Mouse (Mus musculus): ENCODE measurements around the gene Xrcc4. TPM values are rescaled to one million over a fixed set of nuclear protein-coding genes. Genes with fewer than 3 reads are reported as not detected.

Xrcc4 gene
- total RNA-seq, 2 experiments from 2014 or later, result 13.3 to 16.2 TPM

DNA sequence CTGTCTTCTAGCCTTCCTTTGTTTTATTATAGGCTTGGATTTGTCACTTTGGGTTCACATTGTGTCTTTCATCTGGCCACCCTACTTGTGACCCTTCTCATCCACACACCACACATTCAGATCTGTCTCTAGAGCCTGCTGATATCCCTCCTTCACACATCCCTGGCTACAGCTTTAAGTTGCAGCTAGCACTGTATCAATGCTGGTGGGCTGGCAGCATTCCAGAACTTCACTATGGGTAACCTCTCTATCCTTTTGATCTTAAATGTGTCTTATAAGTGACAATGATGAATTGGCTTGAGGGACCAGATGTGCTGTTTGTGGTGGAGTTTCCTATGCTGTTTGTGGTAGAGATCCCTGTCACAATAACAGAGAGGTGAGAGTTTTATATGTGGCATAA lies 120.7 kb downstream of the Xrcc4 start:
- DNase-seq (ENCODE audit: low spot score in 2 of 2), result no peak

DNA sequence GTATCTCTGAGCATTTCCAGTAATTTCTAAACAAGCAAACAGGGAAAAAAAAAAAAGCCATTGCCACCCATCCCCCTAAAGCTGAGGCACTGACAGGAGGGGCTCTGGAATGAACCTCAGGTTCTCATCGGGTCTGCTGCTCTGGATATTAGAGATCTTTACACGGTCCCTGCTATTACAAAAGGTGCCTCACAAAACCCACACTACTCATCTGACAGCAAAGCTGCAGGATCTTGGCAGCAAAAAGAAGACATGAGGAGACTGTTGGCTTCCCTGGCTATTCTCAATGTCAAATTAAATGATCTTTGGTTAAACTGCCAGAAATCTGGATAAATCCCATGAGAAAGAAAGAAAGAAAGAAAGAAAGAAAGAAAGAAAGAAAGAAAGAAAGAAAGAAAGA lies 145.1 kb downstream of the Xrcc4 start:
- no peak for DNase-seq (ENCODE audit: low spot score in 2 of 2)

DNA sequence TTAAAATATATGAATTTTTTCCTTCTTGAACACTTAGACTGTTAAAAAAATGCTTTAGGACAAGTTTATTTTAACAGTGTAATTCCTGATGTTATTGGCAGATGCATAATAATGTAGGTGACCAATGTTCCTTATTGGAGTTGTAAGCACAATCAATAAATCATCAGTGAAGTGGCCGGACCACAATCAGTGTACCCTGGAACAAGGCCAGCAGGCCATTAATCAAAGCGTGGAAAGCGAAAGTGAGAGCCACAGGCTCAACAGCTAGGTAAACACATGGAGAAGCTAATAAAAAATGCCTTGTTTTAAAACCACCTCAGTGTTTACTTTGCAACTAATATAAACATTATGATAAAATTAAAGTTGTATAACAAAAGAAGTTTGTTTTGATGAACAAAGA lies 159.9 kb downstream of the Xrcc4 start:
- DNase-seq (ENCODE audit: low spot score in 2 of 2), result no peak

DNA sequence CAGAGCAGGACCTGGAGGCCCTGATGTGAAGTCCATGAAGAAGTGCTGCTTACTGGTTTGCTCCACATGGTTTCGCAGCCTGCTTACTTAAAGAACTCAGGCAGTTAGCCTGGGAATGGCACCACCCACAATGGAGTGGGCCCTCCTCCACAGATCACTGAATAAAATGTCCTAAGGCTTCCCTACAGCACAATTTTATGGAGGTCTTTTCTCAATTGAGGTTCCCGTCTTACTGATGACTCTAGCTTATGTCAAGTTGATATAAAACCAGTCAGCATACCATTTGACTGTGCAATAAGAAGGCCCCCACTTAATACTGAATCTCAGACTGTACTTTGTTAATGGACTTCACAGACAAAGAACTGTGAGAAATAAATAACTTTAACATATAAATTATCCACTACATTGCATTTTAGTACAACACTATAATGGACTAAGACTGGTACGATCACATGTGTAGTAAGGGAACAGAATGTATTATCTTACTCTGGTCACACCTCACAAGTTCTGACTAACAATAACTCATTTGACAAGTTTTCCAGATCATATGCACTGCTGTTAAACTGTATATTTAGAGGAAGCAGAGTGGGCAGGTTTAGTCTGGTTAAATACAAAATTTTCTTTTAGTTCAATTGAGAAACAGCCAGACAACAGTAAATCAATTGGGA lies 170.5 kb downstream of the Xrcc4 start:
- DNase-seq (ENCODE audit: low spot score in 2 of 2), result no peak

DNA sequence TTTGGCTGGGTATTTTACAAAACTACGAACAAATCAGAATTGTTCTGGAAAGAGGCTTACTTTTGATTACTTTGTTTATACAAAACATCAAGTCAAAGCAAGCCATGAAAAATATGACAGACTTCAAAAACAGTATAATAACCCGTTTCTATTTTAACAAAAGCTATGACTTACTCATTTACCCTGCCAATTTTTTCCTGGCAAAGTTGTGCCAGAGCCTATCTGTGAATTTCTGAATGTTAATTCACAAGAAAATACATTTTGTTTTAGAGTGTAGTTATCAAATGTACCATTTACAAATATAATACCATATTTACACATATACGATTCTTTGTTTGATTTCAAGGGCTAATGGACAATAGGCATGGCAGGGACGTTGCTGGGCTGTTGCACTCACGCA lies 175.1 kb downstream of the Xrcc4 start:
- DNase-seq (ENCODE audit: low spot score in 2 of 2), result no peak

DNA sequence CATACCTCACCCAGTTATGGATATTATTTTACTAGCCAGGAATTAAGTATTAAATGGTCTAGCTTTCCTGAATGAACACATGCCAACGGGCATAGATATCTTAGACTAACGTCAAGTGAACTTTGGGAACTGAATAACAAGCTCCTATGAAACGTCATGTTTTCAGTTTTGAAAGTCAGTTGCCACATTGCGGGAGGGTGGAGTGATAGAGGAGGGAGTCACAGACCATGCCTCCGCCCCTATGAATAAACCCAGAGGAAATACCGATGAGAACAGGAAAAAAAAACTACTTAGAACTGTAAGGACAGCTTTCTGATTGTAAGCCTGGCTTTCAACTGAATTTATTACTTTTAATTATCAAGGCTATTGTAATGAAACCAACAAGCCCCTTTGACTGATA lies 175.5 kb downstream of the Xrcc4 start:
- DNase-seq (ENCODE audit: low spot score in 2 of 2), result no peak

DNA sequence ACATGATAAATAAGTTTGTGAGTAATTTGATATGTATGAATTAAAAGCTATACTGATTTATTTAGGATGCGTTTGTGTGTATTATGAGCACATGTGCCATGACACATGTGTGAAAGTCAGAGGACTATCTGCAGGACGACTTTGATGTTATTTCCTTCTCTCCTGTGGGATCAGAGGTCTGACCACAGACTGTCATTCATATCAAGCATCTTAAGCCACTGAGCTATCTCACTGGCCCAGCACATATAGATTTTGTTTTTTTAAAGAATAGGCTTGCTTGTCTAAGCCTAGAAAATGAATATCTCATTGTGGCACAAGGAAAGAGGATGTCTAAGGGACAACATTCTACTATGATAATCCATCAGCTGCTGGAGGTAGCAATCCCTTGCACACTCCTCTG lies 183.3 kb downstream of the Xrcc4 start:
- DNase-seq (ENCODE audit: low spot score in 2 of 2), result no peak

DNA sequence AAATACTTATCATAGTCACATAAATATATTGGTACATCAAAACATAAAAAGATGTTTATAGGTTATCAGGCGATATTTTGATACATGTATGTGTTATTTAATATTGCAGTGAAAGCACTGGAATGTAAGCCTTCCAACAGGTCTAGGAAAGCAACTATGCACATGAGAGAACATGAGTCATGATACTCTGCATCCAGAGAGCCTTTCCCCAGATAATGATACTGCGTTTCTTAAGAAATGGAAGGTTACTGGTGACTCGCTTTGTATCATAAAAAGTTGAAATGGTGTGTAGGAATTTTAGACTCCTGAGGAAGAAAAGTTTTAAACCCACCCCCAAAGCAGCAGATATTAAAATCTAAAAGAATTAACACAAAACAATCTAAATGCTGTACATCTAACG lies 190.3 kb downstream of the Xrcc4 start:
- no peak for DNase-seq (ENCODE audit: low spot score in 2 of 2)

DNA sequence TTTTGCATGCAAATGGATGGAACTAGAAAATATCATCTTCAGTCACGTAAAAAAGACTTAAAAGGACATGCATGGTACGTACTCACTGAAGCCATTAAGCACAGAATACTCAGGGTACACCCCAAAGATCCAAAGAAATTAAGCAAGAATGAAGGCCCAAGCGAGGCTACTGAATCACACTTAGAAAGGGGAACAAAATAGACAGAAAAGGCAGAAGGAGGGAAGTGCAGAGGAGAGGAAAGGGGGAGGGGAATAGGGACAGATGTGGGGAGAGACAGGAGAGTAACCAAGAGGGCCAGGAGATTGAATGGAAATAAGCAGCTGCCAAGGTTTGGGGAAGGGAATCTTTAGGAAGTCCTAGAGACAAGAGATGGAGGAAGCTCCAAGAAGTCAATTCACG lies 197.3 kb downstream of the Xrcc4 start:
- no peak for DNase-seq (ENCODE audit: low spot score in 2 of 2)

DNA sequence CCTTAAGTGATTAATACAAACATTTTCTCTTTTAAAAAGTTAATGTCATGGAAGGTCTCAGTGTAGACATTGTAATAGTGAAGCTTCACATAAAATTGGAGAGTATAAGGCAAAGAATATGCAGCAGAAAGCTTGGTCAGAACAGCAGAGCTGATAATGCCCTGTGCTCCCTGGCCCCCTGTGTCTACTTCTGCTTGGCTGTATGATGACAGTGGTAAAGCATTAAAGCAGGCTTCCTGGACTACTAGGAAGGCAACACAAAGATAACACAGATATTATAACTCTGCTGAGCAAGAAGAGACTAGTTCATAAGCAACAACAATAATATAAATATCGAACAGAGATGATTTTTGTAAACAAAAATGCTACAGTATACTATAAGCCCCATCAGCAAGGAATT lies 199.2 kb downstream of the Xrcc4 start:
- no peak for DNase-seq (ENCODE audit: low spot score in 2 of 2)

DNA sequence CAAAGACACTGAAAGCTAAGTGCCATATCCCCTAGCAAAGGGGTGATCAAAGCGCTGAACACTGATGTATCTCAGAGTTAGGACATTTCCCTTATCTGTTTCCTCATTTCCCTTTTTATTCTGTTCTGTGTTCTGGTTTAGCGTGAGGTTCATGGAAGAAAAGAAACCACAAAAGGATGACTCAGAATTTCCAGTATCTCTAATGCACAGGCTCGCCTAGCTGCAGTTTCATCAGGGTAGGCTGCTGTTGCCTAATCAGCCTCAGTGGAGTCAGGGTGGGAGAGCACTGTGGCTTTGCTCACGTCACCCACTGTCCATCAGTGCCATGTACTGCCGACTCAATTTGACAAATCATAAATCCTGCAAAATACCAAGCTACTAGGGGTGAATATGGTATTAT lies 200.3 kb downstream of the Xrcc4 start:
- DNase-seq (ENCODE audit: low spot score in 2 of 2), result no peak

DNA sequence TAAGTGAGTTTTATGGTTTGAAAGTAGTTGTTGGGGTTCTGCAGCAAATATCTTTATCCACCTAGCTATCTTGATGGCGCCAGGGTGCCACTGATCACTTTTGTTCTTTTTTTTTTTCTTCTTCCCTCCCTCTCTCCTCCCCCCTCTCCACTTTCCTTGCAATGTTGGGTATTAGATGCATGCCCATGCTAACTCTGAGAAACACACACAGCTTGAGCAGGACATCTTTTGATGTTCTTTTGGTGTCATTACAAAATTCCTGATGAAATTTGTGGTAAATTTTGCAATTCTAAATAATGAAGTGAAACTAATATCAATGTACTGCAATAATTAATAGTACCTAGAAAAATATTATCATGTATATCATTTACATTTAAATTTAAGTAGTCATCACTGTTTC lies 205.9 kb downstream of the Xrcc4 start:
- DNase-seq (ENCODE audit: low spot score in 2 of 2), result no peak

DNA sequence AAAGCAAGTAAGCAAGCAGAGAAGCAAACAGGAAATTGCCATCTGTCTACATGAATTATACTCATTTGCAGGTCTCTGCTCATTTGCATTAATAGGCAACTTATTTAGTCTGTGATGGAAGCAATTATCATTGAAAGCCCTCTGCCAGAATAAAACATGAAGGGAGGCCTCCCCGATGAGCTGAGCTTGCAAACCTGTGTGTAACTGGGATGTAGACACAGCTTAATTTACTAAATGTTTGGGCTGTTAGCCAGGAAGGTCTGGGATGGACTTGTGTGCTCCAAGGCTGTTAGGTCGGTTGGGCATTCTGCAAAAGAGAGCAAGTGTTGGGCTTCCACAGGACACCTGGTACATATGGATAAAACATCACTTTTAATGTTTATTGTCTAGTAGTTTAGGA lies 208.1 kb downstream of the Xrcc4 start:
- no peak for DNase-seq (ENCODE audit: low spot score in 2 of 2)

DNA sequence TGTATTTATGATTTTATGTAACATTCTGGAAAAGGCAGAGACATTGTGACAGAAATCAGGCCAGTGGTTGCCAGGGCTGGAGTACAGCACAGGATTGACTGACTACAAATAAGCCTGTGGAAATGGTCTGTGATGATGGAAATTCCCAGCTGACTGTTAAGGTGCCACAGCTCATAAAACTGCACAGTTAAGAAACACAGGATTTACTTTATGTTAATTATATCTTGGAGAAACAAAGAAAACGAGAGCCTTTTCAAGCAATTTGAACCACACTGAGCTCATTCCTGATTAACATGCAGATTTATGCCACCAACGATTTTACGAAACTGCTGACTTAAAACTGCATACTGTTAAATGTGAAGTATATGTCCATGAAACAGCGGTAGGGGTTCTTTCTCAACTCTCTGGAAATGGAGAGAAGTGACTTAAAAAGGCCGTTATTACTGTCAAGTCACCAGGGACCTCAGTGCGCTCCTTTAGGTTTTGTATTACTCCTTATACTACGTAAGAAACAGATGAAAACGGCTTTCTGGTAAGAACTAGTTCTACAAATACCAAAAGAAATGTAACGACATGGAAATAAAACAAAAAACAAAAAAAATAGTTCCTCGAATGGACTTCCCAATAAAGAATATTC lies 210.5 kb downstream of the Xrcc4 start:
- DNase-seq (ENCODE audit: low spot score in 2 of 2), result peak; percentile 11 to 37

DNA sequence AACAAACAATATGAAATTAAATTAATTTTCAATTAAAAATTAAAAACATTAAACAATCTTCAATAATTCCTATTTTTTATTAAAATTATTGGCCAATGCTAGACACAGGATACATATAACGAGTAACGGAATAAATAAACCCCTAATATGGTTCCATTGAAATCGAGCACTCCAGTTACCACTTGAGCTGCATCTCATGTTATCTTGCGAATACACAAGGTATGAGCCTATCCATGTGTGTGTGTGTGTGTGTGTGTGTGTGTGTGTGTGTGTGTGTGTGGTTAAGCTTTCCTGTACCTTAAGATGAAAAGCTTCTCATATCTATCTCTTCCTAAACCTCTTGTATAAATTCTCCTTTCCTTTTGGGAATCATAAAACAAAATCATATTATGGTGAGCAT lies 213.9 kb downstream of the Xrcc4 start:
- no peak for DNase-seq (ENCODE audit: low spot score in 2 of 2)

DNA sequence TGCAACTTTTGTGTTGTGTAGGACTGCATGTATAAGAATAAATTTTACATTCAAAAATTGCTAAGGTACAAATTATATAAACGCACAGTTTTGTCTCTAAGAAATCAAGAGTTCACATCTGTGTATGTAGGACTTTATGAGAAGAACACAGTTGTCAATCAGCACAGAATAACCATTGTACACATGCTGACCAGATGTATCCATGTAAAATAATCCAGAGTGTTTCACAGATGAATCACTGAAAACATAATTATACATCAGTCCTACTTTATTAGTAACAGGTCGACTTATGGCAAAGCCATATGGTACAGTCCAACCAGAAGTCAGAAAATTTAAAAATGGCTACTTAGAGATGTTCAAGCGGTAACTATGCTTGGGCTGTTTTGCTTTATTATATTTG lies 216.7 kb downstream of the Xrcc4 start:
- no peak for DNase-seq (ENCODE audit: low spot score in 2 of 2)

DNA sequence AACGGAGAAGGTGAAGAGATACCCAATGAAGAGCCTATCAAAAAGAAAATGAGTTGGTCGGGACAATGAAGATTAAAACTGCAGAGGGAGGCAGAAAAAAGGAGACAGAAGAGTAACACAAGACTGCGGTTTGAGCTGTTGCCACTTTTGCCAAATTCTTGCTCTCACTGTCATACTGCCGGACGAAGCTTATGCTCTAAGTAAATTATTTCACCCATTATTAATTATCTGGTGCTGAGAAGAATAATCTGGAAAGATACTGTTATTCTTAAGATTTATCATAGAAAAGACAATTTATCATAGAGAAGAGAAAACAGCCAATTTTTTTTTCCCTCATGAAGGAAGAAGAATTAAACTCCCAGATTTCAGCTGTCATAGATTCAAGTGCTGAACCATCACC lies 235.3 kb downstream of the Xrcc4 start:
- no peak for DNase-seq (ENCODE audit: low spot score in 2 of 2)

DNA sequence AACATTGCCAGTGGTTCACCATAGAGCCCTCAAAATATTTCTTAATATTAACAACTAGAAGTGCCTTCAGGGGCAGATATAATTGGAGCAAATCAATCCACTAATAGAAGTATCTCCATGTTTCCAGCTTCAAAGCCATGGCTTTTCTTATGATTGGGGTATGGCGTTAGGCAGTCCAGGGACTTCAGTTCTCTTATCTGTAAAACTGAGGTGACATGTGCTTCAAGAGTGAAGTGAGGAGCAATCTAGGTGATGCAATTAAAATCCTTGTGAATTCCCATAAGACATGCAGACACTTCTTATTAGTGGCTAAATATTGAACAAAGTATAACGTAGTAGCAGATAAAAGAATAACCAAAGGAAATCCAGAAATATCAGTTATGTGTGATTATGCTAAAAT lies 238.7 kb downstream of the Xrcc4 start:
- DNase-seq (ENCODE audit: low spot score in 2 of 2), result no peak

DNA sequence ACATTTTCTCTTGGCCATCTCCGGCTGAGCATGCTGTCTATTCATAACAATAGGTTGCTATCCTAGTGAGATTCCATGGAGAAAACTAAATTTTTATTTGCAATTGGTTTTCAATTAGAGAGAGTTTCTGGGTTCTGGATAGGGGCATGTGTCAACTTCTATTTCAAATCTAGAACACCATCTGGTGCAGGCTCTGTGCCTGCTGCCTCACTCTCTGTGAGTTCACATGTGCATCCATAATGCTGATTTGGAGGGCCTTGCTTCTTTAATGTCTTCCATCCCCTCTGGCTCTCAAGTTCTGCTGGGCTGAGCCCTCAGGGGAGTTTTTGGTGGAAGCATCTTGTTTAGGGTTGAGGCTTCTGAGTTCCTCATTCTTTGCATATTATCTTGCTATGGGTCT lies 239.5 kb downstream of the Xrcc4 start:
- DNase-seq (ENCODE audit: low spot score in 2 of 2), result peak in 1 of 2 experiments; percentile 2

DNA sequence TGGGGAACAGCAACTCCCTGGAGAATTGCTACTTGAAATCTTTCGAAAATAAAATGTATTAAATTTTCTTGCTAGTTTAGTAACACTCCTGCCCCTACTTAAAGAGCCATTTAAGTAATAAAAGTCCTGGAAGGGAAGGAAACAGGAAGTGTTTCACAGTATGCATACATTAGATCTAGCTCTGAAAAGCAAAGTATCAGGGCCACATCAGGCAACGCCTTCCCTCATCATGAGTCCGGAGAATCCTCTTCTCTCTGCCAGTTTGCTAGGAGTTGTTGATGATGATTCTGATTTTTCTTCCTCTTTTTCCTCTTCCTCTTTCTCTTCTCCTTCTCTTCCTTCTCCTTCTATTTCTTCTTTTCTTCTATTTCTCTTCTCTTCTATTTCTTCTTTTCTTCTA lies 250.8 kb downstream of the Xrcc4 start:
- DNase-seq (ENCODE audit: low spot score in 2 of 2), result no peak

DNA sequence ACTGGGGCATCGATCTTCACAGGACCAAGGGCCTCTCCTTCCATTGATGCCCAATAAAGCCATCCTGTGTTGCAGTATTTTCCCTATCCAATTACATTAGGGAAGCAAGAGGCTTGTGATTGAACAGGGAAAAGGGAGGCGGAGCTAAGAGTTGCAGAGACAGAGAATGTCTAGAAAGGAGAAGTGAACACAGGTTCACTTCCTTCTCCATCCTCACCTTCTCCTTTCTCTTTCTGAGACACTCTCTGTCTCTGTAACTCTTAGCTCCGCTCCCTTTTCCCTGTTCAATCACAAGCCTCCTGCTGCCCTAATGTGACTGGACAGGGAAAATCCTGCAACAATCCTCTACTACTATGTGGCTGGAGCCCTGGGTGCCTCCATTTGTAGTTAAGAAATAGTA lies 254.9 kb downstream of the Xrcc4 start:
- DNase-seq (ENCODE audit: low spot score in 2 of 2), result no peak

DNA sequence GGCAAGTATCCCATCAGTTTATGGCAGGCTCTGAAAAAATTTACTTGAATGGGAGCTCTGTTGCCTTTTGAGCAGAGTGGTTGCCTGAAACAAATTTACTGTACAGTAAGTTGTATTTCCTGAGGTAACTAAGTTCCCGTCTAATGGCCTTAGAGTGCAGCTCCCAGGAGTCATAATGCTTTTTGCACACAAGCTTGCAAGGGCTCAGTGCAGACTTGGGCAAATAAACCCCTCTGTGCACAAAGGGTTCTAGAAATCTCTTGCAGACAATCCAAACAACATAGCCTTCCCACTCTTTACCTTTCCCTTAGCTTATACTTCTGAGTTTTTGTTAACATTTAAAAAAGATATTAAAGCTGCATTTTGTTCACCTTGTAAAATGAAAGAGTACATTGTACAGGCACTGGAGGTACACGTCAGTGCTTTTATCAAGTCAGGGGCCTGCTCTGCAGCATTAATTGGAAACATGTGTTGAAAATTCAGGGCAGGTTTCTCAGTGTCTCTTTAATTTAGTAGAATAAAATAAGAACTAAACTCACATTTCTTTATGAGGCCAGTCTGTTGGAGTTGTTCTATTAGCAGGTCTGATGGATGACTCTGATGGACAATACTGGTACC lies 256.2 kb downstream of the Xrcc4 start:
- no peak for DNase-seq (ENCODE audit: low spot score in 2 of 2)

DNA sequence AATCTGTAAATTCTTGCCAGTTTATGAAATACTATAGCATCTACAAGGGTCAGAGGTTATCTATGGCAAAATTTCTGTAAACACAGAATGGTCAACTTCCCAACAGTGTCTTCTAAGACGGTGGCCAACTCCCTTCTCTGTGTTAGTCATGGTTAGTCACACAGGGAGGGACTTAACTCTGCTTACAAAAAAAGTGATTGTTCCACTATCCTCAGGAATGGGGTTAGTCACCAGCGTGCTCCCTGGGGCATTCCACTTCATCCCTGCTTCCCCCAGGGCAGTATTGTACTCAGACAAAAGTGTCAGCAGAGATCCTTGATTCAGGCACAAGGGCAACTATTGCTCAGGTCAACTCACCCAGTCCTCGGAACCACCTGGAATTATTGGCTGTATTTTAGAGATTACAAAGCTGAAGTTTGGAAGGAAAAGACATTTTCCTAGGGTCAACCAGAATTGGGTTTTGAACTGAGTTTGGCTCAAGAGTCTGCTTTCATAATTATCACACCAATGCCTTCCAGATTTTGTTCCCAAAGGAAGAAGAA lies 260.9 kb downstream of the Xrcc4 start:
- DNase-seq (ENCODE audit: low spot score in 2 of 2), result no peak

All from left cerebral cortex, adult 18-20 months (tissue).